Mouse (Mus musculus) adrenal gland, adult 8-10 months (tissue): ENCODE data around the gene Pknox1. TPM values are rescaled to one million over a fixed set of nuclear protein-coding genes. Genes with fewer than 3 reads are reported as not detected.
"Not testable (repeated sequence)": the region's sequence is repeated elsewhere in the genome, so short reads cannot be mapped to it uniquely, and the experiment has no call there.

ENCODE experiments used
- DNase-seq: peaks from one replicate; pipeline ENCODE4 v3.0.0; 2022
- total RNA-seq, 4 experiments: library from RNA; stranded (reverse); gene quantifications; 2 replicates each; pipeline ENCODE4 v1.2.4; 2022

Gene Pknox1
- total RNA-seq, 4 experiments from 2014 or later: 20.6 to 28.1 (median 24.2) TPM

- DNase-seq: no peak
Measured at GRCm38 (mm10) chr17:31597957-31598356, 33.4 kb downstream of the Pknox1 start.

GRCm38 (mm10) chr17:31598593-31598992, 34.1 kb downstream of the Pknox1 start:
- no peak for DNase-seq

- no peak for DNase-seq
Measured at GRCm38 (mm10) chr17:31606424-31606823, 41.9 kb downstream of the Pknox1 start.

- DNase-seq: no peak
Measured at GRCm38 (mm10) chr17:31607256-31607951, 42.9 kb downstream of the Pknox1 start.

- not testable (repeated sequence) for DNase-seq
Measured at GRCm38 (mm10) chr17:31609173-31609572, 44.6 kb downstream of the Pknox1 start.

- DNase-seq: no peak
Measured at GRCm38 (mm10) chr17:31609895-31610294, 45.4 kb downstream of the Pknox1 start.

GRCm38 (mm10) chr17:31613086-31613755, 48.7 kb downstream of the Pknox1 start:
- no peak for DNase-seq

GRCm38 (mm10) chr17:31623101-31623500, 58.6 kb downstream of the Pknox1 start:
- DNase-seq: no peak

GRCm38 (mm10) chr17:31627961-31628360, 63.4 kb downstream of the Pknox1 start:
- no peak for DNase-seq

GRCm38 (mm10) chr17:31631081-31631800, 66.7 kb downstream of the Pknox1 start:
- no peak for DNase-seq

GRCm38 (mm10) chr17:31633007-31633406, 68.5 kb downstream of the Pknox1 start:
- no peak for DNase-seq

- no peak for DNase-seq
Measured at GRCm38 (mm10) chr17:31634896-31635295, 70.4 kb downstream of the Pknox1 start.

- DNase-seq: no peak
Measured at GRCm38 (mm10) chr17:31635781-31636180, 71.2 kb downstream of the Pknox1 start.

GRCm38 (mm10) chr17:31636277-31636941, 71.9 kb downstream of the Pknox1 start:
- DNase-seq: no peak

GRCm38 (mm10) chr17:31636942-31637811, 72.6 kb downstream of the Pknox1 start, which contains the start of gene Cbs:
Gene Cbs (minus strand): TSS chr17:31637238.
- DNase-seq: peak; percentile 53

- DNase-seq: no peak
Measured at GRCm38 (mm10) chr17:31637866-31638570, 73.5 kb downstream of the Pknox1 start.

- DNase-seq: no peak
Measured at GRCm38 (mm10) chr17:31639651-31640050, 75.1 kb downstream of the Pknox1 start.

GRCm38 (mm10) chr17:31642331-31642730, 77.8 kb downstream of the Pknox1 start:
- DNase-seq: no peak

GRCm38 (mm10) chr17:31642913-31643312, 78.4 kb downstream of the Pknox1 start:
- no peak for DNase-seq

GRCm38 (mm10) chr17:31646199-31647002, 81.9 kb downstream of the Pknox1 start:
- DNase-seq: no peak
